Comparison of ENCODE assay signal across 13 mouse cellular contexts in genomic region chr19:37362545-37362944, GRCm38 (mm10). TPM values are rescaled to one million over a fixed set of nuclear protein-coding genes. Genes with fewer than 3 reads are reported as not detected.
A peak's percentile ranks its signal among the peaks of the same experiment; 100 is the strongest.
DNase-seq lines count a peak whose midpoint lies in the region; ATAC-seq and TF ChIP-seq lines count a peak whose summit lies in the region.
"Had no signal": no experiment of that assay in that cellular context is flagged by ENCODE, and none has a peak within 500 bp of the region (broad histone marks: within the 10 kb centered on the region; RNA-seq: fewer than 3 reads in every experiment).

No protein-coding gene starts in this region.

- H3K9ac ChIP-seq in midbrain, postnatal 0 days (replicated peaks; ENCODE audit: low read length, poor library complexity, severe bottlenecking): no peak overlapping the region
- no peak overlapping the region for H3K9ac ChIP-seq in midbrain, embryonic 16.5 days (ENCODE audit: low read depth, low read length)
- H3K9ac ChIP-seq in hindbrain, embryonic 12.5 days: no peak overlapping the region
- H3K9ac ChIP-seq: intestine, embryonic 15.5 days; limb, embryonic 13.5 days; lung, embryonic 15.5 days had no signal

- ATAC-seq in midbrain, postnatal 0 days (ENCODE audit: low FRiP score): no peak
- ATAC-seq in midbrain, embryonic 16.5 days: no peak; the same call in 1 of the 2 replicates
- no peak for ATAC-seq in hindbrain, embryonic 12.5 days (ENCODE audit: low FRiP score)
- ATAC-seq: intestine, embryonic 15.5 days had no signal

- no peak for TF ChIP-seq CTCF in midbrain, postnatal 0 days (IDR thresholded peaks at IDR 0.05)
- no peak for TF ChIP-seq CTCF in layer of hippocampus, adult 2 months (conservative IDR thresholded peaks at IDR 0.05)

- H3K4me1 ChIP-seq in midbrain, postnatal 0 days (ENCODE audit: insufficient read depth, low read length): no peaks in the 10 kb centered on the region
- no peaks in the 10 kb centered on the region for H3K4me1 ChIP-seq in midbrain, embryonic 16.5 days (ENCODE audit: control insufficient read depth, insufficient read depth, low read length)
- H3K4me1 ChIP-seq in hindbrain, embryonic 12.5 days: no peaks in the 10 kb centered on the region
- H3K4me1 ChIP-seq: intestine, embryonic 15.5 days; limb, embryonic 13.5 days; lung, embryonic 15.5 days had no signal

- H3K4me3 ChIP-seq in midbrain, postnatal 0 days (ENCODE audit: low read depth, low read length): no peak overlapping the region
- H3K4me3 ChIP-seq in midbrain, embryonic 16.5 days (ENCODE audit: low read depth, low read length): no peak overlapping the region
- no peak overlapping the region for H3K4me3 ChIP-seq in hindbrain, embryonic 12.5 days
- no peak overlapping the region for H3K4me3 ChIP-seq in layer of hippocampus, adult 2 months
- H3K4me3 ChIP-seq: intestine, embryonic 15.5 days; left cerebral cortex, adult 2 months; limb, embryonic 13.5 days; lung, embryonic 15.5 days had no signal

- peak; percentile 24 to 29 for DNase-seq in cerebellum, postnatal 14 days
- no peak for DNase-seq in cerebellum, adult 11 months
- peak; percentile 21 for DNase-seq in midbrain, postnatal 0 days (ENCODE audit: low spot score)
- peak; percentile 45 for DNase-seq in embryo, embryonic 10.5 days (ENCODE audit: low spot score)
- DNase-seq in layer of hippocampus, adult 2 months (ENCODE audit: low spot score in 2 of 2): no peak
- DNase-seq in right cerebral cortex, postnatal 4 days: no peak
- DNase-seq: adrenal gland, postnatal 25 days had no signal

- no peaks in the 10 kb centered on the region for H3K36me3 ChIP-seq in midbrain, postnatal 0 days (ENCODE audit: insufficient read depth, low read length)
- no peaks in the 10 kb centered on the region for H3K36me3 ChIP-seq in midbrain, embryonic 16.5 days (ENCODE audit: control insufficient read depth, insufficient read depth, low read length)
- no peaks in the 10 kb centered on the region for H3K36me3 ChIP-seq in hindbrain, embryonic 12.5 days
- H3K36me3 ChIP-seq: intestine, embryonic 15.5 days; limb, embryonic 13.5 days; lung, embryonic 15.5 days had no signal

- H3K4me2 ChIP-seq in midbrain, postnatal 0 days (ENCODE audit: low read depth, low read length, poor library complexity, severe bottlenecking): no peak overlapping the region
- H3K4me2 ChIP-seq in midbrain, embryonic 16.5 days (ENCODE audit: low read length): no peak overlapping the region
- H3K4me2 ChIP-seq in hindbrain, embryonic 12.5 days (replicated peaks): 0 out of 2 replicates have a peak overlapping the region, but pooled peaks have one; percentile 11
- H3K4me2 ChIP-seq: intestine, embryonic 15.5 days; limb, embryonic 13.5 days; lung, embryonic 15.5 days had no signal

- no peak overlapping the region for H3K27ac ChIP-seq in midbrain, postnatal 0 days (ENCODE audit: low read depth, low read length)
- H3K27ac ChIP-seq in midbrain, embryonic 16.5 days (ENCODE audit: low read length): no peak overlapping the region
- no peak overlapping the region for H3K27ac ChIP-seq in hindbrain, embryonic 12.5 days
- H3K27ac ChIP-seq in layer of hippocampus, adult 2 months: no peak overlapping the region
- H3K27ac ChIP-seq: intestine, embryonic 15.5 days; left cerebral cortex, adult 2 months; limb, embryonic 13.5 days; lung, embryonic 15.5 days had no signal

- H3K9me3 ChIP-seq in midbrain, postnatal 0 days (ENCODE audit: low read length): no peaks in the 10 kb centered on the region
- no peaks in the 10 kb centered on the region for H3K9me3 ChIP-seq in midbrain, embryonic 16.5 days (replicated peaks; ENCODE audit: control insufficient read depth, low read length, poor library complexity, severe bottlenecking)
- no peaks in the 10 kb centered on the region for H3K9me3 ChIP-seq in hindbrain, embryonic 12.5 days (replicated peaks)
- H3K9me3 ChIP-seq: intestine, embryonic 15.5 days; limb, embryonic 13.5 days; lung, embryonic 15.5 days had no signal

- no peaks in the 10 kb centered on the region for H3K27me3 ChIP-seq in midbrain, postnatal 0 days (ENCODE audit: insufficient read depth, low read length)
- H3K27me3 ChIP-seq in midbrain, embryonic 16.5 days (ENCODE audit: control insufficient read depth, insufficient read depth, low read depth, low read length): no peaks in the 10 kb centered on the region
- no peaks in the 10 kb centered on the region for H3K27me3 ChIP-seq in hindbrain, embryonic 12.5 days
- H3K27me3 ChIP-seq: intestine, embryonic 15.5 days; limb, embryonic 13.5 days; lung, embryonic 15.5 days had no signal

- 38% methylated on average over 5 of the region's 5 CpGs for WGBS in midbrain, postnatal 0 days
- 40% methylated on average over 5 of the region's 5 CpGs for WGBS in midbrain, embryonic 16.5 days
- WGBS in hindbrain, embryonic 12.5 days: 30% methylated on average over 5 of the region's 5 CpGs

RNA-seq across cellular contexts. Expression of gene Kif11, which starts 13.7 kb away (rescaled TPM):
- total RNA-seq in midbrain, postnatal 0 days (2014; rRNA removed): 6.2 and 7.5 TPM in 2 replicates
- 2.9 and 3.3 TPM in 2 replicates for polyA plus RNA-seq in midbrain, postnatal 0 days (2015; fragmentation: Nextera tagmentation; extraction: Ambion mirVana)
- polyA plus RNA-seq in midbrain, embryonic 16.5 days (2015; fragmentation: Nextera tagmentation; extraction: Ambion mirVana): 6.3 and 7.7 TPM in 2 replicates
- polyA plus RNA-seq in hindbrain, embryonic 12.5 days (2016; fragmentation: Nextera tagmentation; extraction: Ambion mirVana): 50.3 and 54.2 TPM in 2 replicates
- 1 to 10 TPM; 1.1 to 1.3 TPM for total RNA-seq in layer of hippocampus, adult 2 months (2021)

RNA-seq across cellular contexts. Expression of gene Ide, which starts 24.9 kb away (rescaled TPM):
- total RNA-seq in midbrain, postnatal 0 days (2014; rRNA removed): 31.5 and 32.5 TPM in 2 replicates
- 33.2 and 36.2 TPM in 2 replicates for polyA plus RNA-seq in midbrain, postnatal 0 days (2015; fragmentation: Nextera tagmentation; extraction: Ambion mirVana)
- 37.8 and 41.9 TPM in 2 replicates for polyA plus RNA-seq in midbrain, embryonic 16.5 days (2015; fragmentation: Nextera tagmentation; extraction: Ambion mirVana)
- polyA plus RNA-seq in hindbrain, embryonic 12.5 days (2016; fragmentation: Nextera tagmentation; extraction: Ambion mirVana): 44.0 and 45.4 TPM in 2 replicates
- total RNA-seq in layer of hippocampus, adult 2 months (2021): 10 to 100 TPM; 34.9 to 56.2 TPM

Comparison
In these comparisons a context has a peak if more than half of its experiments do, and no peak if none do; other contexts are left out.
1. DNase-seq: peak in cerebellum, postnatal 14 days (2 of 2), midbrain, postnatal 0 days (single experiment) and embryo, embryonic 10.5 days (single experiment); none in cerebellum, adult 11 months (single experiment), layer of hippocampus, adult 2 months (0 of 2) and right cerebral cortex, postnatal 4 days (single experiment).